In the genomic region with DNA sequence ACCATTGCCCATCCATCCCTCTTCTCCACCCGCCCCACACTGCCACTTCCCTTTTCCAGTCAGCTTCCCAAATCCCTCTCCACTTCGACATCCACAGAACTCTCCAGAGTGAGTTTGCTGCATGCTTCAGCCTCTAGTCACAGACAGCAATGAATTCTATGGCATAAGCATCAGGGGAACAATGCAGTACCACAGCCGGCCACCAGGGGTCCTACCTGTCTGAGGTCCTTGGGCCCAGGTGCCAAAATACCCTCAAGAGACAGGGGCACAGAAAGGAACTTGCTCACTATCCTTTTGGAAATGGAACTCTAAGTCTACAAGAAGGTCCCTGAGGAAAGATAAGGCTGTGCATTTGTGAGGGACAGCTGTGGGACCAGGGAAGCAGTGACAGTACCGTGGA, we compare ENCODE assay signal across 9 mouse cellular contexts.
DNase-seq lines count a peak whose midpoint lies in the region; ATAC-seq and TF ChIP-seq lines count a peak whose summit lies in the region.
"Had no signal": no experiment of that assay in that cellular context is flagged by ENCODE, and none has a peak within 500 bp of the region (broad histone marks: within the 10 kb centered on the region; RNA-seq: fewer than 3 reads in every experiment).

No protein-coding gene starts in this region.

- TF ChIP-seq CTCF in G1E (IDR thresholded peaks at IDR 0.05; ENCODE audit: low read depth, low read length): peak; percentile 70
- peak; percentile 69; the same call in 1 of the 2 replicates for TF ChIP-seq CTCF in cerebellum, adult 2 months (IDR thresholded peaks at IDR 0.05; ENCODE audit: borderline replicate concordance, insufficient read depth, low read depth, low read length)

- no peak for TF ChIP-seq POLR2A in cerebellum, adult 2 months (IDR thresholded peaks at IDR 0.05; ENCODE audit: borderline replicate concordance, insufficient read depth, low read length)

- H3K4me1 ChIP-seq in forebrain, embryonic 10.5 days: peaks cover 1% of the 10 kb centered on the region; the same call in 1 of the 2 replicates
- H3K4me1 ChIP-seq in forebrain, embryonic 16.5 days (replicated peaks; ENCODE audit: control insufficient read depth, insufficient read depth, low read length): no peaks in the 10 kb centered on the region
- H3K4me1 ChIP-seq in G1E (ENCODE audit: insufficient read depth, low read depth, low read length): no peaks in the 10 kb centered on the region
- H3K4me1 ChIP-seq in cerebellum, adult 2 months (ENCODE audit: control insufficient read depth, insufficient read depth, low read length): no peaks in the 10 kb centered on the region
- H3K4me1 ChIP-seq: limb, embryonic 13.5 days had no signal

- no peaks in the 10 kb centered on the region for H3K36me3 ChIP-seq in forebrain, embryonic 10.5 days (replicated peaks)
- H3K36me3 ChIP-seq in forebrain, embryonic 16.5 days (ENCODE audit: control insufficient read depth, insufficient read depth): no peaks in the 10 kb centered on the region
- H3K36me3 ChIP-seq in G1E (replicated peaks): no peaks in the 10 kb centered on the region
- H3K36me3 ChIP-seq: limb, embryonic 13.5 days had no signal

- H3K4me3 ChIP-seq in forebrain, embryonic 10.5 days: no peak overlapping the region
- H3K4me3 ChIP-seq in forebrain, embryonic 16.5 days (replicated peaks; ENCODE audit: low read length): no peak overlapping the region
- no peak overlapping the region for H3K4me3 ChIP-seq in G1E (ENCODE audit: low read depth, low read length)
- no peak overlapping the region for H3K4me3 ChIP-seq in cerebellum, adult 2 months (replicated peaks; ENCODE audit: insufficient read depth, low read depth, low read length)
- H3K4me3 ChIP-seq: limb, embryonic 13.5 days had no signal

- H3K4me2 ChIP-seq in forebrain, embryonic 16.5 days (ENCODE audit: low read length): no peak overlapping the region
- H3K4me2 ChIP-seq: limb, embryonic 13.5 days had no signal

- DNase-seq in forebrain, embryonic 10.5 days (ENCODE audit: extremely low spot score, low spot score): peak; percentile 69
- no peak for DNase-seq in G1E (ENCODE audit: low spot score)
- peak; percentile 20 to 48 for DNase-seq in cerebellum, adult 2 months
- peak; percentile 18 for DNase-seq in gastrocnemius, postnatal 25 days
- DNase-seq in left cerebral cortex, adult 11 months (ENCODE audit: low spot score): peak; percentile 46
- peak; percentile 6 to 27 for DNase-seq in natural killer cell, adult 2 months (ENCODE audit: low spot score in 2 of 2)
- peak; percentile 50 for DNase-seq in testis, postnatal 14 days (ENCODE audit: low spot score)

- no peak overlapping the region for H3K27ac ChIP-seq in forebrain, embryonic 10.5 days
- no peak overlapping the region for H3K27ac ChIP-seq in forebrain, embryonic 16.5 days (ENCODE audit: low read length)
- H3K27ac ChIP-seq in cerebellum, adult 2 months (ENCODE audit: insufficient read depth, low read length): no peak overlapping the region
- H3K27ac ChIP-seq: limb, embryonic 13.5 days had no signal

- H3K9me3 ChIP-seq in forebrain, embryonic 10.5 days: no peaks in the 10 kb centered on the region
- H3K9me3 ChIP-seq in forebrain, embryonic 16.5 days (ENCODE audit: control insufficient read depth, low read length): no peaks in the 10 kb centered on the region
- peaks cover 14% of the 10 kb centered on the region for H3K9me3 ChIP-seq in G1E (replicated peaks)
- H3K9me3 ChIP-seq: limb, embryonic 13.5 days had no signal

- no peak for ATAC-seq in forebrain, embryonic 16.5 days
- no peak for ATAC-seq in G1E (ENCODE audit: extremely low read depth, insufficient number of reproducible peaks, low FRiP score, poor library complexity, severe bottlenecking)

- no peak overlapping the region for H3K9ac ChIP-seq in forebrain, embryonic 16.5 days (replicated peaks; ENCODE audit: low read depth, low read length)
- H3K9ac ChIP-seq: limb, embryonic 13.5 days had no signal

- 42% methylated on average over 4 of the region's 4 CpGs for WGBS in forebrain, embryonic 10.5 days
- 33% methylated on average over 4 of the region's 4 CpGs for WGBS in forebrain, embryonic 16.5 days
- 31% methylated on average over 4 of the region's 4 CpGs for WGBS in cerebellum, adult 2 months

- no peaks in the 10 kb centered on the region for H3K27me3 ChIP-seq in forebrain, embryonic 10.5 days (ENCODE audit: poor library complexity, severe bottlenecking)
- no peaks in the 10 kb centered on the region for H3K27me3 ChIP-seq in forebrain, embryonic 16.5 days (replicated peaks; ENCODE audit: control insufficient read depth, insufficient read depth, low read length)
- H3K27me3 ChIP-seq in G1E (ENCODE audit: insufficient read depth, low read length): no peaks in the 10 kb centered on the region
- no peaks in the 10 kb centered on the region for H3K27me3 ChIP-seq in cerebellum, adult 2 months (ENCODE audit: control insufficient read depth, insufficient read depth, low read length)
- H3K27me3 ChIP-seq: limb, embryonic 13.5 days had no signal
